Mouse (Mus musculus): ENCODE measurements around the gene Kcnmb1.

DNA sequence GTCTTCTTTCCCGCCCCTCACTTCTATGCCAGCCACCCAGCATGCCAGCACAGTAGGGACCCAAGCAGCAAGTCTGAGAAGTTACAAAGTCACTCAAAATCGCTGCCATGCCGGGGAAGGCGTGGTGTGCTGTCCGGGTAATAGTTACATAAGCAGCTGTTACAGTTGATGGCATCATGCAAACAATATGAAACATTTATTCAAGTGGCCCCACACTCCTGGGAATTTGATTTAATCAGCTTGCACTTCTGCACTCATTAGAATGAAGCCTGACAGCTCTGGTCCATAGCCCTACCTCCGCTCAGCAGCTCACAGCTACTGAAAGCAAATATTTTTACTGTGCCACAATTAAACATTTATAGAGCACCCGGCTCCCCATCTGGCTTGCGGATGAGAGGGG lies 37.0 kb upstream of the Kcnmb1 start:
- TF ChIP-seq ZNF384 (IDR thresholded peaks at IDR 0.05; ENCODE audit: low read depth, low read length) (no peak), MAFK (IDR thresholded peaks at IDR 0.05; ENCODE audit: insufficient read depth, low read depth, low read length) (no peak), ZC3H11A (IDR thresholded peaks at IDR 0.05; ENCODE audit: borderline replicate concordance, low read depth, low read length) (no peak), HCFC1 (IDR thresholded peaks at IDR 0.05; ENCODE audit: borderline replicate concordance, insufficient read depth, low read length) (no peak)

Data from ES-E14 (cell line).